Mouse (Mus musculus) liver, adult 2 months (tissue): ENCODE data around the gene Zfp827. TPM values are rescaled to one million over a fixed set of nuclear protein-coding genes. Genes with fewer than 3 reads are reported as not detected.

ENCODE experiments used
- DNase-seq: peaks from one replicate; pipeline ENCODE4 v3.0.0-alpha.2; 2011; ENCODE audit warnings: low read depth, low spot score; ENCODE audit errors: extremely low read depth
- H3K27ac ChIP-seq: fragments of 200-500 bp; replicated peaks from 2 replicates; pipeline ENCODE4 v1.5.1; 2012; ENCODE audit warnings: low read depth, mild to moderate bottlenecking, control low read depth, inconsistent platforms, low read length; ENCODE audit not compliant: insufficient read depth
- H3K27me3 ChIP-seq: fragments of 200-500 bp; 2 replicates; pipeline ENCODE4 v1.6.1; 2012; ENCODE audit warnings: mild to moderate bottlenecking, moderate library complexity, low read length, inconsistent platforms; ENCODE audit not compliant: control insufficient read depth, insufficient read depth
- H3K36me3 ChIP-seq: fragments of 200-500 bp; 2 replicates; pipeline ENCODE4 v1.6.1; 2012; ENCODE audit warnings: low read length, inconsistent platforms; ENCODE audit not compliant: control insufficient read depth, insufficient read depth
- H3K4me1 ChIP-seq: fragments of 200-500 bp; 2 replicates; pipeline ENCODE4 v1.6.1; 2011; ENCODE audit warnings: low read length; ENCODE audit not compliant: control insufficient read depth, insufficient read depth
- H3K4me3 ChIP-seq: fragments of 200-500 bp; 2 replicates; pipeline ENCODE4 v1.5.1; 2011; ENCODE audit warnings: low read depth, mild to moderate bottlenecking, control low read depth, low read length, moderate library complexity; ENCODE audit not compliant: insufficient read depth
- H3K79me2 ChIP-seq: fragments of 200-500 bp; 2 replicates; pipeline ENCODE4 v1.6.1; 2012; ENCODE audit warnings: inconsistent platforms, mild to moderate bottlenecking, low read length, moderate library complexity; ENCODE audit not compliant: control insufficient read depth, insufficient read depth
- H3K9ac ChIP-seq: fragments of 200-500 bp; 2 replicates; pipeline ENCODE4 v1.6.1; 2012; ENCODE audit warnings: low read depth, mild to moderate bottlenecking, control low read depth, inconsistent platforms, low read length
- CTCF ChIP-seq: fragments of 200-500 bp; IDR thresholded peaks from 2 replicates; pipeline ENCODE4 v1.5.1; 2011; ENCODE audit warnings: low read depth, low read length, control low read depth
- POLR2A ChIP-seq: fragments of 200-500 bp; IDR thresholded peaks from 2 replicates; pipeline ENCODE4 v1.6.1; 2011; ENCODE audit warnings: low read length, control low read depth; ENCODE audit not compliant: insufficient read depth; ENCODE audit errors: extremely low read depth
- WGBS: fragments of 180-500 bp; shearing (Covaris S2); methylation state at CpG from one replicate; pipeline ENCODE4 v1.1.7; 2018; 5-methylcytosine and 5-hydroxymethylcytosine counted together
- polyA plus RNA-seq: library from polyadenylated mRNA; depleted of rRNA; stranded (reverse); fragments of >200 nt; gene quantifications from 2 replicates; pipeline ENCODE4 v1.2.3, GENCODE M21; 2012
- total RNA-seq: library from RNA; depleted of rRNA; stranded (reverse); fragments of >200 nt; gene quantifications from 2 replicates; pipeline ENCODE4 v1.2.3, GENCODE M21; 2014

Gene Zfp827
- total and polyA plus RNA-seq, 2 experiments = 0.09 to 0.10 TPM

GRCm38 (mm10) chr8:79164336-79164735 is 136.1 kb downstream of the Zfp827 start:
- no peak for DNase-seq
- Histone ChIP-seq H3K79me2 (no peaks in the 10 kb centered on the region), H3K4me1 (peaks cover 4% of the 10 kb centered on the region; the same call in 1 of the 2 replicates), H3K4me3 (no peak overlapping the region), H3K36me3 (no peaks in the 10 kb centered on the region), H3K27ac (no peak overlapping the region), H3K9ac (no peak overlapping the region), H3K27me3 (no peaks in the 10 kb centered on the region)
- no peak for TF ChIP-seq POLR2A
- no peak for TF ChIP-seq CTCF
- 26% methylated on average over 1 of the region's 1 CpGs for WGBS

GRCm38 (mm10) chr8:79165276-79165675 is 137.0 kb downstream of the Zfp827 start:
- no peaks in the 10 kb centered on the region for H3K79me2 ChIP-seq
- H3K27me3 ChIP-seq = no peaks in the 10 kb centered on the region
- TF ChIP-seq CTCF = no peak
- no peak for TF ChIP-seq POLR2A
- H3K4me1 ChIP-seq = peaks cover 3% of the 10 kb centered on the region; the same call in 1 of the 2 replicates
- no peak overlapping the region for H3K9ac ChIP-seq
- WGBS = 78% methylated on average over 3 of the region's 3 CpGs
- no peak overlapping the region for H3K4me3 ChIP-seq
- DNase-seq = no peak
- H3K36me3 ChIP-seq = no peaks in the 10 kb centered on the region
- no peak overlapping the region for H3K27ac ChIP-seq

DNA sequence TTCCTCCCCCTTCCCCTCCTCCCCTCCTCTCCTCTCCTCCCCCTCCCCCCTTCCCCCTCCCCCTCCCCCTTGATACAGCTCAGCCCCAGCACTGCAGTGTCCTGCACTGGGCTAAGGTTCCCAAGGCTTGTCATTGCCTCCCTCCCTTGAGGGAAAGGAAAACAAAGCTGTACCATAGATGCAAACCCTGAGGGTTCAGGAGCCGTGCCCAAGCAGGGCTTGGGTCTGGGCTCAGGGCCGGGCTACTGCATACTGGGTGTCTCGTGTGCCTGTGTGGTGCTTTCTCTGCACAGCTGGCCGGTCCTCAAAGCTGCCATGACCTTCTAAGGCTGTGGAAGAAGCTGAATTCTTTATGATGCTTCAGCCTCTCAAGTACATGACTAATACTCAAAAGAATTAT is 145.4 kb downstream of the Zfp827 start:
- Histone ChIP-seq H3K4me3 (no peak overlapping the region), H3K4me1 (no peaks in the 10 kb centered on the region), H3K9ac (no peak overlapping the region), H3K27me3 (no peaks in the 10 kb centered on the region), H3K27ac (no peak overlapping the region), H3K79me2 (no peaks in the 10 kb centered on the region), H3K36me3 (no peaks in the 10 kb centered on the region)
- DNase-seq = no peak
- TF ChIP-seq POLR2A = no peak
- no peak for TF ChIP-seq CTCF
- 81% methylated on average over 4 of the region's 4 CpGs for WGBS

GRCm38 (mm10) chr8:79175991-79176390 is 147.8 kb downstream of the Zfp827 start:
- 83% methylated on average over 4 of the region's 4 CpGs for whole genome bisulfite sequencing
- H3K27ac ChIP-seq = no peak overlapping the region
- no peak overlapping the region for H3K4me3 ChIP-seq
- H3K9ac ChIP-seq = no peak overlapping the region
- H3K27me3 ChIP-seq = no peaks in the 10 kb centered on the region
- no peak for TF ChIP-seq POLR2A
- no peak for TF ChIP-seq CTCF
- H3K79me2 ChIP-seq = no peaks in the 10 kb centered on the region
- no peaks in the 10 kb centered on the region for H3K4me1 ChIP-seq
- H3K36me3 ChIP-seq = no peaks in the 10 kb centered on the region
- DNase-seq = no peak

DNA sequence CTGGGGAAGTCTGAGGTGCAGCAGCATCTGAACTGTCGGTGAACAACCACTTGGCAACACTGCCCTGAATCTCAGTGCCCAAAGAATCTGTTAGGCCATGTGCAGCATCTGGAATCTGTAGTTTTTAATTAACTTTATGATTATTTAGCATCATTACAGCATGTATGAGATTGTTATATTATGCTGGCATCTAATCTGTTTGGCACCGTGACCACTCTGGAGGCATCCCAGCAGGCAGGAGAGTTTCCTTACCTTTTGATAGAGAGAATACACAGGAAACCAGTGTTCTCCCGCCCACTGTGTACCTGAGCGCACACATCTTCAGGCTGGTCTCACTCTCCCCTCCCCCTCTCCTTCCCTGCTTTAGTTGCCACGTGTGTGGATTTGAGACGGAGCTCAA is 151.4 kb downstream of the Zfp827 start:
- 88% methylated on average over 6 of the region's 6 CpGs for WGBS
- Histone ChIP-seq H3K79me2 (no peaks in the 10 kb centered on the region), H3K9ac (no peak overlapping the region), H3K4me1 (no peaks in the 10 kb centered on the region), H3K36me3 (no peaks in the 10 kb centered on the region), H3K27ac (no peak overlapping the region), H3K27me3 (no peaks in the 10 kb centered on the region), H3K4me3 (no peak overlapping the region)
- DNase-seq = no peak
- TF ChIP-seq CTCF (no peak), POLR2A (no peak)

GRCm38 (mm10) chr8:79185488-79185887 is 157.3 kb downstream of the Zfp827 start:
- Histone ChIP-seq H3K4me3 (no peak overlapping the region), H3K79me2 (no peaks in the 10 kb centered on the region), H3K27me3 (no peaks in the 10 kb centered on the region), H3K27ac (no peak overlapping the region), H3K36me3 (no peaks in the 10 kb centered on the region), H3K9ac (no peak overlapping the region), H3K4me1 (no peaks in the 10 kb centered on the region)
- TF ChIP-seq POLR2A (no peak), CTCF (no peak)
- DNase-seq = no peak
- 85% methylated on average over 7 of the region's 7 CpGs for WGBS
